Mouse (Mus musculus) cerebellum, adult 2 months (tissue): ENCODE measurements around the gene Spaca9.

Source experiments
- CTCF ChIP-seq: fragments of 200-500 bp; IDR thresholded peaks from 2 replicates; pipeline ENCODE4 v1.5.1; 2011; ENCODE audit warnings: low read depth, mild to moderate bottlenecking, control low read depth, low read length, moderate library complexity, borderline replicate concordance; ENCODE audit not compliant: insufficient read depth
- POLR2A ChIP-seq: fragments of 200-500 bp; IDR thresholded peaks from 2 replicates; pipeline ENCODE4 v1.6.1; 2011; ENCODE audit warnings: low read length, control low read depth, borderline replicate concordance; ENCODE audit not compliant: insufficient read depth

DNA sequence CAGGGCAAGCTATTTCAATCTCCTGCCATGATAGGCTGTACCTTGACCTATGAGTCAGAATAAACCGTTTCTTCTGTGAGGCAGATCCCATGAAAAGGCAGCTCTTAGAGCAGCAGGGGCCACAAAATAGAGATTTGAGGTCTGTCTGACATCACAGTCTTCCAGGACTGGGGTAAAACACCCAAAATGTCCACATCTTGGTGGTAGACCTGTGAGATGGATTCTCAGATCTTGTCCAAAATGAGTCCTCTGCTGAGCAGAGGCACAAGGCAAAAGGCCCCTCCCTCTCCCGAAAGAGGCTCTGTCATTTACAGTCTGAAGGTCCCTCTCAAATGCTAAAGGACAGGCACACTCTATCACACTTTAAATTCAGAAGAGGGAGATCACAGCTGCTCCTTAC is 48.2 kb upstream of the Spaca9 start:
- TF ChIP-seq CTCF, result no peak
- TF ChIP-seq POLR2A, result no peak
